Mouse (Mus musculus) 3T3-L1 (cell line): Measurements from ENCODE around the gene Igf1r.

Source experiments
- DNase-seq: peaks from one replicate; pipeline ENCODE4 v3.0.0-alpha.2; 2015; ENCODE audit warnings: low read depth, low spot score

The Igf1r gene

DNA sequence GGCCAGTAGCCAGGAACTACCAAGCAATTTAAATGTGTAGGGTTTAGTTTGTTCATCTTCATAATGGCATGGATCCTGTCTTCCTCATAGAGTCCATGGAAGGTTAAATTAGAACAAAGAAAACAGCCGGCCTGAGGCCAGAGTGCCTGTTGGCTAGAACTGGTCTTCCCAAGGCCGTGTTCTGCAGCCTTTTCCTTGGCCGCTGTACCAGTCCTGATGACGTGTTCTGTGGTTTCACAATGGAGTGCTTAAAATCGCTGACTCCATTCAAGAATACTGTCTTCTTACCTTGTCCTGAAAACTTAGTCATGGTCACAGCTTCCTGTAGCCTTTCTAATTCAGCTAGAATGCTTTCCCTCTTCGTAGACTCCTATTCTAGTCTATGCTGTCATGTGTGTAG lies 53.9 kb downstream of the Igf1r start:
- no peak for DNase-seq

DNA sequence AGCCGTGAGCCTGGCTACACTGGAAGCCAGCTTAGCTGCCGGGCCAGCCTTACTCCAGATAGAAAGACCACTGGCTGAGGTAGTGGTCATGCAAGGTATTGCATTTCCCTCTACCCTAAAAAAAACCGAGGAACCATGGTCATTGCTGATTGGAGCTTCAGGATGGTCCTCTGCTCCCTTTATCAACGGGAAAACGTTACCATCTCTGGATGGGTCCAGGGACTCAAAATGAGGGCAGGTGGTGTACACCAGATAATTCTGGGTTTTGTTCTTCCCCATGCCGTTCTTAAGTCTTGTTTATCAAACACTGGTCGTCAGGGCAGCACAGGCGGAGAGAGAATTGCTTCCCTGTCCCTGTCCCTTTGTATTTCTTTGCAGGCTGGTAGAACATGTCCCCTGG lies 57.0 kb downstream of the Igf1r start:
- DNase-seq = no peak

DNA sequence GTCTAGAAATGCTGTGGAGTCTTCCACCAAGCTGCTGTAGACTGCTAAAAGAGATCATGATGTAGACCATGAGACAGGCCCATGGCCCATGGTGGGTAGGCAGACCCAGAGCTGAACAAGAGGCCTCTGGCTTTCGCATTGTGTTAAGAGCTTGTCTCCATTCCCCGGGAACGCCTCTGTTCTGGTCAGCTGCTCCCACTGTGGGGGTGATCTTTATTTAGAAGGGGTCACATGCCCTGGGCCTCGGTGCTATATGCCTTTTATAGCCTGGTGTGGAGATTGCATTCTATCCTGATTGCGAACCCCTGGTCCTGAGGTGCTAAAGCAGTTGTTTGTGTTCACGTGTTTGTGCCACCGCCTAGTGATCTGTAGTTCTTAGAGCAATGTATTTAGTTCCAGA lies 57.5 kb downstream of the Igf1r start:
- no peak for DNase-seq

DNA sequence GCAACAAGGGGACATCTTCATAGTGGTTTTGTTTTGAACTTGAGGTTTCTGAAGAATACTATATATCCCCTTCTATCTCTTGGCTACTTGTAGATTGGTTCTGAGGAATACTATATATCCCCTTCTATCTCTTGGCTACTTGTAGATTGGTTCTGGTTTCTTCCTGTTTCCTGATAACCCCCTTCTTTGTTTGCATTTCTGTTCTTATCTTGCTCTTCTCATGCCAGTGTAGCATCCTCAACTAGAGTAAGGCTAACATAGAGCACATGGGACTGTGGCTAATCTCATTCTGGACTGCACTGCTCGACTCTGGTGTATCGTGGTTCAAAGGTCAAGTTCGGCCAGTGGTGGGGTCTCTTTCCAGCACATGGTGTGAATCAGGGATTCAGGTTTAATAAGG lies 58.2 kb downstream of the Igf1r start:
- no peak for DNase-seq

DNA sequence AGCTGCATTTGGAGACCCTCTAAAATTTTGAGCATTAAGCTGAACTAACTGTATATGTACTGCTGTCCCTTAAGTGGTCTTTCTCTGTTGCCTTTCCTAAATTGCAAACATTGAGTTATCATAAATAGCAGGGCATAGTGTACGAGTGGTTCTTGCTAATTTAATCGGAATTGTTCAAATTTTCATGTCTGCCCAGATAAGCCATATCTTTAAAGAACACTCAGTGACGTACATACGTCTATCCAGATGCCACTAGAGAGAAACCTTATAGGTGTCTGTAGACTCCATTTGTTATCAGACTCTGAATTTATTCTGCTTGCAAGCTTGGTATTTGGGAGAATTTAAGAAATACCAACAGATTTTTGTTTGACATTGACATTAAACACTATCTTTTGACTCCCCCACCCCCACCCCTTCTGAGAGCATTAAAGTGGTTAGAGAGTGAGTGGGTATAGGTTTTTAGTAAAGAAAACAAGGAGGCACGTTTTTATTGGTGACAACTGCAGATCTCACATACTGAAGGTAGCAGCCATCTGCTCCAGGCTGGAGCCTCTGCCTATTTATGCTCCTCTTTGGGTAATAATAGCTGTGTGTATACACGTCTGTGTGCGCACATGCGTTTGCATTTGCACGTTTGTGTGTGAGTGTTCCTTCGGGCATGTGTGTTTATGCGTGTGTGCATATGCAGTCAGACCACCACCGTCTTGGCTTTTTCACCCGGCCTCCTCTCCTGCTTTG lies 58.9 kb downstream of the Igf1r start:
- DNase-seq = no peak

DNA sequence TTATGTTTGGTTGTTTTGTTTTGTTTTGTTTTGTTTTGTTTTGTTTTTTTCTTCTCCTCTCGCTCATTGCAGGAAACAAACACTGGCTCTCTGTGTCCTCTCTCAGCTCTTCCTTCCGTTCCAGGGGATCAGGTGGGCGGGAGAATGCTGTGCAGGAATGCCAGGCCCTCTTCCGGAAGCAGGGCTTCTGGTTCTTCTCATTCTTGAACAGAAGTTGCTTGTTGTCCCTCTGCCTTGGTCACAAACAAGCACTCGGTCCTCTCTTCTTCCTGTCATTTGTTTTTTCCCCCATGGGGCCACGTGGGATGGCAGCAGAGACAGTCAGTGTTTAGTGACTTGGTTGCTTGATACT lies 59.5 kb downstream of the Igf1r start:
- DNase-seq = no peak

DNA sequence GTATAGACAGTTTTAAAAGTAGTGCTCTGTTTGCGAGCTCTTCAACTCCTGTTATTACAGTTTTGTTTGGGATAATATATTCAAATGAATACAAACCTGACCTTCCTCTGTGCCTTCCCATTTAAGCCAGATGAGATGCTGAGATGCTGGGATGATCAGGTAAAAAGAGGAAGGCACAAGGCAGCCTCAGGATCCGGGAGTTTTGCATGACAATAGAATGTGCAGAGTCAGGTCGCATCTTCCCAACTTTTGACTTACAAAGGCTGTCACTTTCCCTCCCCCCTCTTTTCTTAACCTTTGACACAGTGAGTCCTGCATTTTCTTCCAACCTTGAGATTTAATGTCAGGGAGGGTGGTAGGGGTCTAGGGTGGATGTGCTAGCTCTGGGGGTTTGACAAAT lies 61.9 kb downstream of the Igf1r start:
- no peak for DNase-seq

DNA sequence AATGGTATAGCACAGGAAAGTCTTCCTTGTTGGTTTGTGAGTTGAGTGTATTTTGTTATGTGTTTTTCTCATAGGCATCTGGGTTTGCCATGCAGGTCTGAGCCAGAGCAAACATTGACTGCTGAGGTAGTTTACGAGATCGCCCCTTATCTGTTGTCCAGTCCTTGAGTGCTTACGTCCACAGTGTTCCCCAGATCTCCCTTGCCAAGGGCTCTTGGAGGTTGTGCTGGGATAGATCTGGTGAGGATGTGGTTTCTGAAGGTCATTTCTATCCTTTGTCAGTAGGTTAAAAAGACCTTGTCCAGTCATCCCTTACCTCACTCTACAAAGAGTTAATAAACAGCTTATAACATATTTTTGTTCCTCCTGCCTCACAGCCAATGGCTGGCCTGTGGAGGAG lies 62.8 kb downstream of the Igf1r start:
- no peak for DNase-seq

DNA sequence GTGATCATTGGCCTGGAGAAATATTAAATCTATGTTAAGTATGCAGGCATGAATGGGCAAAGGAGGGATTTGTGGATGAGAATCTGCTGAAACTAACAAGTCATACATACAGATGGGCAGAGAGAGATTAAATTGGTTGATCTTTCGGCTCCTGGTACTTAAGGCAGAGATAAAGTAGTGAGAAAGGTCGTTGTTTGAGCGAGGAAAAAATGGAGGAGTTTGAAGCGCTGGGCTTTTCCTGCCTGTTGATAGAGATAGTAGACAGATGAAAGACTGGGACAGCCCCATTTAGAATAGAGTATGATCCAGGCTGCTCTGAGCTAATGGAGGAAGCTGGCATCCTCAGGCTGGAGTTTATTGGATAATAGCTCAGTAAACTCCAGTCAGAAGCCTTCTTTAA lies 65.4 kb downstream of the Igf1r start:
- no peak for DNase-seq

DNA sequence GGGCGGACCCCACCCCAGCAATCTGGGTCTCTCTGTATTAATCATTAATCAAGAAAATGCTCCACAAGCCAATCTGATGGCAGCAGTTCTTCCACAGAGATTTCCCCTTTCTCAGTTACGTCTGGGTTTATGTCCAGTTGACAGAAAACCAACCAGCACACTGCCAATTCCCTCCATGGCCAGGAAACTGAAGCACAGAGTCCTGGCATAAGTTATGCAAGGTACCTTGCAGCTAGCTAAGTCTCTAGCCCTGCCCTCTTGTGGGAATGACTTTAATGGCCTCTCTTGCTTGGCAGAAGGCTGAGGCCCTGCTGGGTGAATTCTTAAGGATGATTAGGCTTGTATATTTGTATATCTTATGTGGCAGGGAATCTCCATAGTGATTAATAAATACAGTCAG lies 67.9 kb downstream of the Igf1r start:
- DNase-seq = peak; percentile 47

DNA sequence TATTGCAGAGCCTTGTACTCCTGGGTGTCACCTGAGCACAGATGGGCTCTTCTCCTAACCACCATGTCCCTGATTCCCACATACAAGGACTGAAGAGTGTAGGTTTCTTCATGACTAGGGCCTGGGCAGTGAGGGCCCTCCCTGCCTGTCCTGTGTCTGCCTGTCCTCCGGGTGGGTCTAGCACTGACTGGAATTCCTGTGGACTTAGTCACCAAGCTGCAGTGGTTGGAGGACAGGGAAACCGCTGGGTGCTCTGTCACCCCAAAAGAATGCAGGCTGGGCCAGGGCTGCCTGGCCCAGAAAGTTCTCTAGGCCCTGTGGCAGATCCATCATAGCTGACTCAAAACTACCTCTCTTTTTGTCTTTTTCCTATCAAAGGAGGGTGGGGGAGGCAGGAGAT lies 69.1 kb downstream of the Igf1r start:
- peak; percentile 98 for DNase-seq

DNA sequence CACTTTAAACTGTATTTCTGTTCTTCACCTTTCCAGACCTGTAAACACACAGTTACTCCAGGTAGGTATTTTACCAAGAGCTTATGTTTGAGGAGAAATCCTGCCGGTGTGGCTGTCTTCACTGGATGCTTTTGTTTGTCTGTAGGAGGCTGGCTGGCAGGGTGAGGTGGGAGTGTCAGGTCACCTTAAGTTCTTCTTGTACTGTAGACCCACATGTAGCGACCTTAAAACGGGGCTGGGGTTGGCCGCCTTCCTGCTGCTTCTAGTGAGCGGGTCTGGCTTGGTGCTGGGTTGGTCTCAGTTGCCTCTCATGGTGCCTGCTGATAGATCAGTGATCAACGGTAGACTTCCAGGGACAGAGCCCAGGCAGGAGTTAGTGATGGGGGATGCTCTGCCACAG lies 69.6 kb downstream of the Igf1r start:
- DNase-seq = no peak

DNA sequence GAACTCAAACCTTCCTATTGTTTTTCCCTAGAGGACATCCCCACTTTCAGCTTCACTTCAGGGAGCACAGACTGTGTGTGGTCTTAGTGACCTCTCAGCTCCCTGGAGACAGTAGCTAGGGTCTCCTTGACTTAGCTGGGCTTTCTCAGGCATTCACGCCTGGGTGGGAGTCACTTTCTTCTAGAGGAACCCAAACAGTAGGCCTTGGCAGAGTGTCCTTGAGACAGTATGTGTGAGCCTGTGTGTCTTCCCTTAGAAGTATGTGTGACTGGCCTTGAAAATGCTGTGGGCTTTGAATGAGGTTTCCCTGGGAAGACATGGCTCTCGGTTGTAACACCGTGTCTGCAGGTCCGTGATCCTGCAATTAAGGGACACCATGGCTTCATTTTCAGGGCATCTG lies 71.3 kb downstream of the Igf1r start:
- no peak for DNase-seq

DNA sequence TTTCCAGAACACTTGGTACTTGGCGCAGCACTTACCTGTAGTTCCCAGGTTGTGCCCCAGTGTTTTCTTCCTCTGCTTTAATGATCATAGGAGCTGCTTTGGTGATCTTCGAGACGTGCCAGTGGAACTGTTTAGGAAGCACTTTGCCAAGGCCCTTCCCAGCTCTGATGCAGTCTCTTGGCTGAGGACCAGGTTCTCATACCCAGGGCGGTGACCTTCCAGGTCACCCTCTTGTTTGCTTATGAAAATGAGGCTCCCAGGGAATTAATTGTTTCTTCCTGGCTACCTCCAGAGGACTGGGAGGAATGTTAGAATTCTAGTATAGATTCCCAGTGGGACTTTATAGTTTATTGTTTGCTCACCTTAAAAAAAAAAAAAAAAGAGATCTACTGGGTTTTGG lies 72.0 kb downstream of the Igf1r start:
- DNase-seq = no peak

DNA sequence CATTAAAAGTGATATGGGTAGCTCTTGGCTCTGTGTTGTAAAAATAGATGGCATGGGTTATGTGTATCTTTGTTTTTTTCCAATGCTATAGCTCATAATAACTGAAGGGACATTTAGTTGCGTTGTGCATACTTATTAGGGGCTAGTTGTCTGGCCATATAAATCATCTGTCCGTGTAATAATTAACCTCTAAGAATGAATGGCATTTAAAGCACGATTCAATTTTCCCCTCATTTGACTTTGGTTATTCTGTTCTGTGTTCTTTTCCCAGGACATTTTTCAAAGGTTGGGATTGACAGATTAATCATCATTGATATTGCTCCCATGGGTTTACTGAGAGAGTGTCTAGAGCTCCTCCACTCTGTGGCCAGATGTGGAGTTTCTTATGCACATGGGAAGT lies 72.8 kb downstream of the Igf1r start:
- DNase-seq = no peak

DNA sequence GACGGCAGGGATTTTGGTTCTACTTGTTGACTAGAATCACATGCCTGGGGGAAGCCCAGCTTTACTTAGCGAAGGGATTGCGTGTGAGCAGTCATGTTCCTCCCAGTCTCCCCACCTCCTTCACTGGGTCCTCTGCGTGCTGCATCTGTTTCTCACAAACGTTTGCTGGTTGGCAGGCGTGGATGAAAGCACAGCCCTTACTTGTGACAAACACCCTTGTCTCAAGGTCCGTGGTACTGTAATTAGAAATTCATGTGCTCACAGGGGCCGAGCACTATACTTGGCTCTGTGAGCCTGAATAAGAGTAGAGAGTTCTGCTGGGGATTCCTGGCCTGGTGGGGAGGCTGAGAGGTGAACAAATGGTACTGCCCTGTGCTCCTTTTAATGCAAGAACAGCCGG lies 73.4 kb downstream of the Igf1r start:
- no peak for DNase-seq

DNA sequence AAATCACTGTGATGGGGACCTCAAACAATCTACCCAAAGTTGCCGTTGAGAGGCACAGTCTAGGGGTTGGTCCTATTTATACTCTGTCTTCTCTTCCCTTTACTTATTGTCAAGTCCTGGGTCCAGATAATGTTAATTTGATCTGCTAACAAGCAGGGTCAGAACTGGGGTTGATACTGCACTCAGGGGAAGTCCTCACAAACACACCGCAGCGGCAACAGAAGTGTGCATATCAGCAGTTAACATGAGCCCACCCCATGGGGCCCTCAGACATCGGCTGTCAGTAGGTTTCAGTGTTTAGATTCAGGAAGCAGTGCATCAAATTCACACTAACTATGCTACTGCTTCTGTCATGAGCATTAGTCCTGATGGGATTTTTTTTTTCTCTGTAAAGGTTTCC lies 75.5 kb downstream of the Igf1r start:
- DNase-seq = no peak

DNA sequence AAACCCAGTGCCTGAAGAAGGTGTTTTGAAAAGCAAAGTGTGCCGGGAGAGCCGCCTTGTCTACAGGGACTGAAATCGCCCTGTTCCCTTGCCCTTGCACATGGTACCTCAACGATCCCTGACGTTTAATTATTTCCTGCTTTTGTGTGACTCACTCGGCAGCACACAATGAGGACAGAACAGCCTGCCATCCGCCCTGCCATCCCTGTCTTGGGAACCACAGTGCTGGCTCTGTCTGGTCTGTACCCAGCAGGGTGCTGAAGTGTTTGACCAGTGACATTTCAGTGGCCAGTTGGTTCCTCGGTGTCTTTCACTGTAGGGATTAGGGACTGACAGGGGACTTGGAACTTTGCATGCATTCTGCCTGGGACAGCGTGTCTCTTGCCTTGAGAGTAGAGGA lies 78.2 kb downstream of the Igf1r start:
- no peak for DNase-seq

DNA sequence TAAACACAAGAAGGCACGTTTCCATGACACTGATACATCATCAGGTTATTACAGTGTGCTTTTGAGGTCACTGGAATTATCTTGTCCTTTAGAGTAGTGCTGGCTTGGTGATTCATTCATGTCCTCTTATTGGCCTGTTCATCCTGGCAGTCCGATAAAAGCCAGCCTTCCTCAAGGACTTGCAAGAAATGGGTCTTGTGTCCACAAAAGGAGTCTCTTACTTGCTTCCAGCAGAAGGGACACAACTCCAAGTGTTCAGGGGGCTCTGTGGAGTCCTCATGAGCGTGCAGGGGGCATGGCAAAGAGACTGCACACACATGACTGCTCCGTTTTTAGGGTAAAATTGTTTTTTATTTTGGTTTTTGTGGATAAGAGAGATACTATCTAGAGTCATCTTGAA lies 83.9 kb downstream of the Igf1r start:
- no peak for DNase-seq

DNA sequence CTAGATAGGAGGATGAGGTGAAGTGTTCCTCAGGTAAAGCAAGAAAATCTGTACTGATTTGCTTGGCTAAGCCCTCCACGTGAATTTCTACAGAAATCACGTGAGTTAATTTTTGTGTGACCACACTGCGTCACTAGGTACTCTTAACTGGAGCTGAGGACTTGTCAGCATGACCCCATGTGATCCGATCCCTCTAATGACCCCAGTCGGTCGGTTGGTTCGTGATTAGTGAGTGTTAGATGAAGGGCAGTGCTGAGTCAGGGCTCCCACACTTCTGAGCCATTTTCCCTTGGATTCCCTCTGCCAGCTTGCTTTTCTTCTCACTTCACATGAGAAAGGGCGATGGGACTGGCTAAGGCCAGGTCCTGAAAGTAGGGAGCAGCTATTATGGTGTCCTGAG lies 86.2 kb downstream of the Igf1r start:
- DNase-seq = no peak

DNA sequence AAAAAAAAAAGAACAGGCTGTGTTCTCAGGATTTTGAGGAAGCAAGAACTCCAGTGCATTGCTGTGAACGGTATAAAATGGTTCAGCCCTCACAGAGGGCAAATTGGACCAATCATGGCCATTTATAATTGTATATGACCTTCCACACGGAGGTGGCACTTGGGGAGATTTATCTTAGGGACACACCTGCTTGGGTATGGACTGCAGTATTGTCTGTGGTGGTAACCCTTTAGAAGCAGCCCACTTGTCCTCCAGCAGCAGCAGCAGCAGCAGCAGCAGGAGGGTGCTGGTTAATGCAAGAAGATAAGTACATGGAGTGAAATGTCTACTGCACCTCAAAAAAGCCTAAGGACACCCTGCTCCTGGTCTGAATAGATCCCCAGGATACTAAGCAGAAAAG lies 86.9 kb downstream of the Igf1r start:
- no peak for DNase-seq

DNA sequence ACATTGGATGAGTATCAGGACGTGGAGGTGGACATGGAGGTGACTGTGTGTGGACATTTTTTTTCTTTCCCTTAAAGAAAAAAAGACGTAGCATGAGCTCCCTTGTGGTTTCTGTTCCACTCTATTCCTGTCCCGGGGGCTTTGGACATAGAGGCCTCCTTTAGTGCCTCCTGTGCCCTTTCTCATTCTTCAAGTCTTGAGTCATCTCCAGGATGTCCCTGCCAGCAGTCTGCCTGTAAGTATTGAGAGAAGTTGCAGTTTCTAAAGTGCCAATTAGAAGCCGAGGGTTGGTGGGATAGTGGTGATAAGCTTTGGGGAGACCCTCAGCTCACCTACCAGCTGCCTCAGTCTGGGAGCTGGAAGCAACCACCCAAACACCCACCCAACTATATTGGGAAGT lies 92.0 kb downstream of the Igf1r start:
- DNase-seq = peak; percentile 73

DNA sequence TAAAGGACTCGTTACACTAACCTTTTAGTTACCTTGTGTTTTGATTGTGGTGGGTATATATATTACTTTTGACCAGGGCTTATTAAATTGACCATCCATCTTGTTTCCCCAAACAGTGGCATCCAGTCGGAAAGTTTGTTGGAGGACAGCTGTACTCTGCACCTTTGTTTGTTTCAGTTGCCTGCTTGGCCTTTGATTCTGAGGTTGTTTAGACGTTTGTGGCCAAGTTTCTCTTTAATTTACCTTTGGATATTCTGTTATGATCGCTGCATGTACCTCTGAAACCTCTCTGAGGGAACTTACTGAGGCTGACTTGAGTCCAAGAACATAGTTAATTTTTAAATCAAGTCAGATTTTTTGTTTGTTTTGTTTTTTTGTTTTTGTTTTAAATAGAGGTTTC lies 94.5 kb downstream of the Igf1r start:
- no peak for DNase-seq

DNA sequence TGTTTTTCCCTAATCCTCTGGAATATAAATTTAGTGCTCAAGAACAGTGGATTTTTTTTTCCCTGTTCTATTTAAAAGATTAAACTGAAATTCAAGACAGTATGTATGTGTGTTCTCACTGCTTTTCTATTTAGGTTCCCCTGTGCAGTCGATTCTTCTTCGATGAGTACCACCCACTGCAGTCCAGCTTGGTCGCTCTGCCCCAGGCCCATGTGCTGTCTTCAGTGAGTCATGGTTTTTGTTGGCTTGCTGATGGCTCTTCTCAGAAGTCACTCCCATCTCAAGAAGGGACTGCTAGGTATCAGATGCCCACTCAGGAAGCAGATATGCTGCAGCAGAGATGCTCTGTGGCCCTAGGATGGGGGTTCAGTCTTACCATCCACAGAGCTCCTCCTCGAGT lies 95.9 kb downstream of the Igf1r start:
- peak; percentile 64 for DNase-seq
